In the genomic region with DNA sequence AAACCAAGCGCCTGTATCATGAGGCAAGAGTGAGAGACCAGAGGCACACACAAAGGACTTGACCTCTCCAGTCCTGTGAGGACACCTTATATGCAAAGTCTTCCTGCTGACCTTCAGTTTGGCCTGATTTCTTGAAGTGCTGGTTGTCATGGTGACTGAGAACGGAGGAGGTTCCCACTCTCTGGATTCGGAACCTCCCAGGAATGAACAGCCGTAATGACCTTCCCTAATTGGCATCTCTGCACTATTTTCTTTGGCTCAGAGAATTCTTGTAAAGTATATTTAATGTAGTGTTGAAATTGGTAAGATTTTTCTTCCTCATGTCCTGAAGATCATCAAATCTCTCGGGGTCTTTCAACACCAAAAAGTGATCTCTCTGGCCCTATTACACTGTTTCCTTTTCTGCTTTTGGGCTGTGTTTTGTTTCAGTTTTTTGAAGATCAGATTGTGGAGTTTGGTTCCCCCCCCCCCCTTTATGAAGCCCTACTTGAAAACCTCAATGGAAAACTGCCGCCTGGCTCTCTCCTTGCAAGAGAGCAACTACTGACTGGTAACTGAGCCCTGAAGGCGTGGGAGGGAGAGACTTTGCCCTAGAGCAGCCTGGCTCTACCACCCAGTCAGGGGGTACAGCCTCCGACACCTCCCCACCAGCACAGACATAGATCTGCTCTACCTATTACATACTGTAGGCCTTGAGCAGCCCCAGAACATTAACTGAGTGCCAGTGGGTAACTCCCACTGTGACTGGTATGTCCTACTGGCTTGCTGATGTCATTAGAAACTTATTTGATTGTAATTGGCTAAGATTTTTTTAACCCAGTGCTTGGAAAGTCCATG, we compare ENCODE assay signal across 15 mouse cellular contexts.
DNase-seq lines count a peak whose midpoint lies in the region; ATAC-seq and TF ChIP-seq lines count a peak whose summit lies in the region.
"Had no signal": no experiment of that assay in that cellular context is flagged by ENCODE, and none has a peak within 500 bp of the region (broad histone marks: within the 10 kb centered on the region; RNA-seq: fewer than 3 reads in every experiment).

No protein-coding gene starts in this region.

- H3K27ac ChIP-seq in heart, embryonic 16.5 days (ENCODE audit: low read length): no peak overlapping the region; the same call in 1 of the 2 replicates
- H3K27ac ChIP-seq in lung, embryonic 14.5 days (ENCODE audit: low read depth): no peak overlapping the region
- H3K27ac ChIP-seq in brown adipose tissue, adult 24 weeks (replicated peaks; ENCODE audit: low read depth, low read length): peak overlapping the region; percentile 81
- H3K27ac ChIP-seq in limb, embryonic 13.5 days: peak overlapping the region; percentile 61; the same call in 1 of the 2 replicates
- no peak overlapping the region for H3K27ac ChIP-seq in forebrain, embryonic 13.5 days
- H3K27ac ChIP-seq: layer of hippocampus, adult 2 months; liver, embryonic 15.5 days; stomach, postnatal 0 days had no signal

- DNase-seq in heart, adult 18-20 months: no peak
- peak; percentile 19 for DNase-seq in lung, embryonic 14.5 days
- DNase-seq in lung, postnatal 4 days: no peak
- DNase-seq in layer of hippocampus, postnatal 14 days (ENCODE audit: low spot score in 2 of 2): no peak
- DNase-seq: adrenal gland, adult 8-10 months; retina, postnatal 1 day had no signal

- H3K9me3 ChIP-seq in heart, embryonic 16.5 days (replicated peaks; ENCODE audit: control insufficient read depth, low read length): 0 out of 2 replicates have a peak, but pooled peaks cover 3% of the 10 kb centered on the region
- no peaks in the 10 kb centered on the region for H3K9me3 ChIP-seq in lung, embryonic 14.5 days (ENCODE audit: low read depth, low read length)
- H3K9me3 ChIP-seq in limb, embryonic 13.5 days: peaks cover 4% of the 10 kb centered on the region; the same call in 1 of the 2 replicates
- no peaks in the 10 kb centered on the region for H3K9me3 ChIP-seq in forebrain, embryonic 13.5 days (replicated peaks)
- H3K9me3 ChIP-seq: liver, embryonic 15.5 days had no signal

- WGBS in heart, embryonic 16.5 days: 65% methylated on average over 8 of the region's 8 CpGs
- 55% methylated on average over 8 of the region's 8 CpGs for WGBS in lung, embryonic 14.5 days
- WGBS in limb, embryonic 13.5 days: 45% methylated on average over 8 of the region's 8 CpGs
- WGBS in forebrain, embryonic 13.5 days: 47% methylated on average over 8 of the region's 8 CpGs

- ATAC-seq in heart, embryonic 16.5 days (replicated peaks; ENCODE audit: extremely low read depth, insufficient read depth, low FRiP score): 0 out of 2 replicates have a peak, but pooled peaks have one; percentile 45
- ATAC-seq in lung, embryonic 14.5 days (ENCODE audit: insufficient read depth): peak; percentile 71; the same call in 1 of the 2 replicates
- ATAC-seq in limb, embryonic 13.5 days (ENCODE audit: low FRiP score, low read depth): peak; percentile 80; the same call in 1 of the 2 replicates
- ATAC-seq in forebrain, embryonic 13.5 days: no peak
- ATAC-seq: CD4-positive, CD25-positive, alpha-beta regulatory T cell, adult 4 months; hindbrain, embryonic 16.5 days had no signal

- no peaks in the 10 kb centered on the region; the same call in 1 of the 2 replicates for H3K27me3 ChIP-seq in heart, embryonic 16.5 days (ENCODE audit: control insufficient read depth, insufficient read depth, low read length)
- peaks cover 4% of the 10 kb centered on the region; the same call in 1 of the 2 replicates for H3K27me3 ChIP-seq in lung, embryonic 14.5 days (ENCODE audit: insufficient read depth, low read length)
- no peaks in the 10 kb centered on the region for H3K27me3 ChIP-seq in limb, embryonic 13.5 days
- H3K27me3 ChIP-seq in forebrain, embryonic 13.5 days: 0 out of 2 replicates have a peak, but pooled peaks cover 3% of the 10 kb centered on the region
- H3K27me3 ChIP-seq: liver, embryonic 15.5 days had no signal

- no peaks in the 10 kb centered on the region for H3K36me3 ChIP-seq in heart, embryonic 16.5 days (ENCODE audit: control insufficient read depth, insufficient read depth)
- no peaks in the 10 kb centered on the region for H3K36me3 ChIP-seq in lung, embryonic 14.5 days (ENCODE audit: insufficient read depth)
- no peaks in the 10 kb centered on the region for H3K36me3 ChIP-seq in limb, embryonic 13.5 days
- H3K36me3 ChIP-seq in forebrain, embryonic 13.5 days (ENCODE audit: poor library complexity, severe bottlenecking): no peaks in the 10 kb centered on the region
- H3K36me3 ChIP-seq: liver, embryonic 15.5 days had no signal

- TF ChIP-seq CTCF in lung, embryonic 14.5 days (IDR thresholded peaks at IDR 0.05; ENCODE audit: low read depth): no peak

- no peak overlapping the region for H3K4me2 ChIP-seq in heart, embryonic 16.5 days (ENCODE audit: low read depth, low read length)
- H3K4me2 ChIP-seq in lung, embryonic 14.5 days: no peak overlapping the region
- H3K4me2 ChIP-seq in limb, embryonic 13.5 days (replicated peaks): peak overlapping the region; percentile 19; the same call in 1 of the 2 replicates
- no peak overlapping the region for H3K4me2 ChIP-seq in forebrain, embryonic 13.5 days
- H3K4me2 ChIP-seq: liver, embryonic 15.5 days had no signal

- H3K4me3 ChIP-seq in heart, embryonic 16.5 days (ENCODE audit: low read length): no peak overlapping the region
- H3K4me3 ChIP-seq in lung, embryonic 14.5 days (ENCODE audit: low read depth, low read length): no peak overlapping the region
- no peak overlapping the region for H3K4me3 ChIP-seq in brown adipose tissue, adult 24 weeks (ENCODE audit: insufficient read depth, low read depth, low read length)
- no peak overlapping the region for H3K4me3 ChIP-seq in limb, embryonic 13.5 days
- H3K4me3 ChIP-seq in forebrain, embryonic 13.5 days: no peak overlapping the region
- H3K4me3 ChIP-seq: layer of hippocampus, adult 2 months; liver, embryonic 15.5 days had no signal

- H3K9ac ChIP-seq in heart, embryonic 16.5 days (ENCODE audit: low read length): no peak overlapping the region
- no peak overlapping the region for H3K9ac ChIP-seq in lung, embryonic 14.5 days
- H3K9ac ChIP-seq in limb, embryonic 13.5 days: no peak overlapping the region
- H3K9ac ChIP-seq in forebrain, embryonic 13.5 days: no peak overlapping the region
- H3K9ac ChIP-seq: liver, embryonic 15.5 days had no signal

- no peaks in the 10 kb centered on the region for H3K4me1 ChIP-seq in heart, embryonic 16.5 days (ENCODE audit: control insufficient read depth, insufficient read depth, low read length)
- H3K4me1 ChIP-seq in lung, embryonic 14.5 days (ENCODE audit: insufficient read depth): peaks cover 10% of the 10 kb centered on the region; the same call in 1 of the 2 replicates
- H3K4me1 ChIP-seq in brown adipose tissue, adult 24 weeks (ENCODE audit: control insufficient read depth, insufficient read depth, insufficient read length, low read length): peaks cover 6% of the 10 kb centered on the region; the same call in 1 of the 2 replicates
- H3K4me1 ChIP-seq in limb, embryonic 13.5 days: peaks cover 26% of the 10 kb centered on the region
- peaks cover 8% of the 10 kb centered on the region; the same call in 1 of the 2 replicates for H3K4me1 ChIP-seq in forebrain, embryonic 13.5 days
- H3K4me1 ChIP-seq: liver, embryonic 15.5 days had no signal

Comparison
In these comparisons a context has a peak if more than half of its experiments do, and no peak if none do; other contexts are left out.
1. H3K27ac ChIP-seq: peak in brown adipose tissue, adult 24 weeks (single experiment) and limb, embryonic 13.5 days (single experiment); none in heart, embryonic 16.5 days (single experiment), lung, embryonic 14.5 days (single experiment) and forebrain, embryonic 13.5 days (single experiment).